Mouse (Mus musculus) intestine, embryonic 16.5 days (tissue): Measurements from ENCODE around the gene Ddx11. TPM values are rescaled to one million over a fixed set of nuclear protein-coding genes. Genes with fewer than 3 reads are reported as not detected.

Experiments used
- ATAC-seq: fragments of 200-750 bp; cut with Nextera tagmentation; 2 replicates; pipeline ENCODE4 v1.8.0; 2017; ENCODE audit warnings: moderate TSS enrichment, moderate library complexity
- H3K27ac ChIP-seq: fragments of 300-500 bp; sonication (generic); 2 replicates; pipeline ENCODE4 v1.5.1; 2014; ENCODE audit warnings: mild to moderate bottlenecking, low read length
- H3K27me3 ChIP-seq: fragments of 300-500 bp; sonication (generic); replicated peaks from 2 replicates; pipeline ENCODE4 v1.6.1; 2014; ENCODE audit warnings: low read length, control low read depth, mixed read lengths; ENCODE audit not compliant: control insufficient read depth, insufficient read depth
- H3K36me3 ChIP-seq: fragments of 300-500 bp; sonication (generic); 2 replicates; pipeline ENCODE4 v1.6.1; 2014; ENCODE audit warnings: low read length, control low read depth; ENCODE audit not compliant: control insufficient read depth, insufficient read depth
- H3K4me1 ChIP-seq: fragments of 300-500 bp; sonication (generic); 2 replicates; pipeline ENCODE4 v1.6.1; 2014; ENCODE audit warnings: low read length, control low read depth, mixed read lengths; ENCODE audit not compliant: control insufficient read depth, insufficient read depth
- H3K4me2 ChIP-seq: fragments of 300-500 bp; sonication (generic); 2 replicates; pipeline ENCODE4 v1.6.1; 2014; ENCODE audit warnings: low read depth, low read length, control low read depth
- H3K4me3 ChIP-seq: fragments of 300-500 bp; sonication (generic); 2 replicates; pipeline ENCODE4 v1.5.1; 2014; ENCODE audit warnings: mild to moderate bottlenecking, low read length
- H3K9ac ChIP-seq: fragments of 300-500 bp; sonication (generic); 2 replicates; pipeline ENCODE4 v1.6.1; 2014; ENCODE audit warnings: low read depth, low read length
- H3K9me3 ChIP-seq: fragments of 300-500 bp; sonication (generic); 2 replicates; pipeline ENCODE4 v1.6.1; 2016; ENCODE audit warnings: low read length, control low read depth; ENCODE audit not compliant: control insufficient read depth
- WGBS: fragments of 180-500 bp; shearing (Covaris S2); extraction: QIAGEN DNeasy Blood & Tissue Kit; methylation state at CpG from one replicate; pipeline ENCODE4 v1.1.7; 2014; 5-methylcytosine and 5-hydroxymethylcytosine counted together
- polyA plus RNA-seq: library from polyadenylated mRNA; unstranded; fragments of >200 nt; fragmentation: Nextera tagmentation; extraction: Ambion mirVana; gene quantifications from 2 replicates; pipeline ENCODE4 v1.2.1, GENCODE M21; 2015

Ddx11 gene
- polyA plus RNA-seq, 1 experiment from 2014 or later: 12.9 TPM

- H3K4me3 ChIP-seq: no peak overlapping the region
- 79% methylated on average over 2 of the region's 2 CpGs for WGBS
- no peaks in the 10 kb centered on the region for H3K27me3 ChIP-seq
Measured at GRCm38 (mm10) chr17:66091392-66091791, 31.9 kb upstream of the Ddx11 start.

GRCm38 (mm10) chr17:66092065-66092464 is 31.3 kb upstream of the Ddx11 start:
- no peak overlapping the region for H3K27ac ChIP-seq

More at GRCm38 (mm10) chr17:66091392-66091791, 31.9 kb upstream of the Ddx11 start:
- Histone ChIP-seq H3K9me3 (no peaks in the 10 kb centered on the region), H3K36me3 (no peaks in the 10 kb centered on the region; the same call in 1 of the 2 replicates), H3K4me1 (no peaks in the 10 kb centered on the region), H3K4me2 (no peak overlapping the region), H3K9ac (no peak overlapping the region), H3K27ac (no peak overlapping the region)
- ATAC-seq: no peak

GRCm38 (mm10) chr17:66092664-66093063 is 30.7 kb upstream of the Ddx11 start:
- 59% methylated on average over 3 of the region's 3 CpGs for WGBS
- Histone ChIP-seq H3K36me3 (no peaks in the 10 kb centered on the region; the same call in 1 of the 2 replicates), H3K4me3 (no peak overlapping the region), H3K9me3 (no peaks in the 10 kb centered on the region), H3K27me3 (no peaks in the 10 kb centered on the region), H3K27ac (no peak overlapping the region), H3K9ac (no peak overlapping the region), H3K4me2 (no peak overlapping the region), H3K4me1 (no peaks in the 10 kb centered on the region)
- ATAC-seq: no peak

More at GRCm38 (mm10) chr17:66092065-66092464, 31.3 kb upstream of the Ddx11 start:
- Histone ChIP-seq H3K4me3 (no peak overlapping the region), H3K4me2 (no peak overlapping the region), H3K9me3 (no peaks in the 10 kb centered on the region), H3K36me3 (no peaks in the 10 kb centered on the region; the same call in 1 of the 2 replicates), H3K9ac (no peak overlapping the region), H3K4me1 (no peaks in the 10 kb centered on the region), H3K27me3 (no peaks in the 10 kb centered on the region)
- 93% methylated on average over 2 of the region's 2 CpGs for WGBS
- no peak for ATAC-seq

GRCm38 (mm10) chr17:66100566-66101379 is 22.5 kb upstream of the Ddx11 start:
- H3K27me3 ChIP-seq: no peaks in the 10 kb centered on the region
- peak overlapping the region; percentile 95 for H3K27ac ChIP-seq
- no peaks in the 10 kb centered on the region for H3K36me3 ChIP-seq
- H3K9ac ChIP-seq: peak overlapping the region; percentile 98
- H3K4me1 ChIP-seq: peaks cover 11% of the 10 kb centered on the region
- H3K4me3 ChIP-seq: peak overlapping the region; percentile 60
- under 1% methylated on average over 41 of the region's 41 CpGs for WGBS
- ATAC-seq: peak; percentile 74
- H3K9me3 ChIP-seq: no peaks in the 10 kb centered on the region
- H3K4me2 ChIP-seq: peak overlapping the region; percentile 77

GRCm38 (mm10) chr17:66101380-66102330 is 21.7 kb upstream of the Ddx11 start, which contains the start of gene Ndufv2:
Gene Ndufv2 (minus strand): TSS chr17:66101559.
- peak within 1 kb of the TSS; percentile 60 for H3K4me3 ChIP-seq
- H3K9ac ChIP-seq: peak within 1 kb of the TSS; percentile 98
- H3K36me3 ChIP-seq: no peaks in the 10 kb centered on the region
- H3K4me2 ChIP-seq: peak within 1 kb of the TSS; percentile 77
- peak; percentile 100 for ATAC-seq
- peak within 1 kb of the TSS; percentile 95 for H3K27ac ChIP-seq
- no peaks in the 10 kb centered on the region for H3K9me3 ChIP-seq
- under 1% methylated on average over 54 of the region's 67 CpGs for WGBS
- H3K4me1 ChIP-seq: peaks cover 11% of the 10 kb centered on the region
- no peaks in the 10 kb centered on the region for H3K27me3 ChIP-seq

- H3K9ac ChIP-seq: no peak overlapping the region
Measured at GRCm38 (mm10) chr17:66104076-66104475, 19.2 kb upstream of the Ddx11 start.

GRCm38 (mm10) chr17:66106601-66107267 is 16.6 kb upstream of the Ddx11 start:
- Histone ChIP-seq H3K27ac (no peak overlapping the region), H3K4me3 (no peak overlapping the region), H3K36me3 (no peaks in the 10 kb centered on the region), H3K4me1 (peaks cover 9% of the 10 kb centered on the region; the same call in 1 of the 2 replicates), H3K27me3 (no peaks in the 10 kb centered on the region), H3K9me3 (no peaks in the 10 kb centered on the region), H3K4me2 (no peak overlapping the region), H3K9ac (no peak overlapping the region)
- no peak for ATAC-seq
- 50% methylated on average over 10 of the region's 10 CpGs for WGBS

More at GRCm38 (mm10) chr17:66104076-66104475, 19.2 kb upstream of the Ddx11 start:
- WGBS: 91% methylated on average over 7 of the region's 7 CpGs
- no peak for ATAC-seq
- Histone ChIP-seq H3K4me3 (no peak overlapping the region), H3K27ac (no peak overlapping the region), H3K4me2 (no peak overlapping the region), H3K27me3 (no peaks in the 10 kb centered on the region), H3K9me3 (no peaks in the 10 kb centered on the region), H3K4me1 (peaks cover 9% of the 10 kb centered on the region), H3K36me3 (no peaks in the 10 kb centered on the region)

- no peaks in the 10 kb centered on the region for H3K9me3 ChIP-seq
- H3K27ac ChIP-seq: no peak overlapping the region
- no peak for ATAC-seq
- H3K4me2 ChIP-seq: no peak overlapping the region
- H3K9ac ChIP-seq: no peak overlapping the region
- no peak overlapping the region for H3K4me3 ChIP-seq
- no peaks in the 10 kb centered on the region for H3K36me3 ChIP-seq
- H3K4me1 ChIP-seq: peaks cover 13% of the 10 kb centered on the region; the same call in 1 of the 2 replicates
- 74% methylated on average over 8 of the region's 8 CpGs for WGBS
- H3K27me3 ChIP-seq: no peaks in the 10 kb centered on the region
Measured at GRCm38 (mm10) chr17:66107466-66107865, 15.9 kb upstream of the Ddx11 start.
